Mouse (Mus musculus) megakaryocyte, embryonic 14.5 days (primary cell): ENCODE data around the gene Fndc4. TPM values are rescaled to one million over a fixed set of nuclear protein-coding genes. Genes with fewer than 3 reads are reported as not detected.

Experiments used
- H3K27me3 ChIP-seq: replicated peaks from 2 replicates; pipeline ENCODE3; 2012; ENCODE audit warnings: inconsistent platforms
- H3K36me3 ChIP-seq: replicated peaks from 2 replicates; pipeline ENCODE3; 2012; ENCODE audit warnings: low read length, inconsistent platforms, mixed read lengths
- H3K4me1 ChIP-seq: 2 replicates; pipeline ENCODE4 v1.6.1; 2012; ENCODE audit warnings: inconsistent platforms
- H3K4me3 ChIP-seq: replicated peaks from 2 replicates; pipeline ENCODE3; 2012; ENCODE audit warnings: moderate library complexity, mild to moderate bottlenecking, inconsistent platforms
- H3K9me3 ChIP-seq: 2 replicates; pipeline ENCODE4 v1.6.1; 2012; ENCODE audit warnings: inconsistent platforms
- FLI1 ChIP-seq: IDR thresholded peaks from 2 replicates; pipeline ENCODE4 v1.6.1; 2012; ENCODE audit warnings: low read length, inconsistent platforms, mixed read lengths
- GATA1 ChIP-seq: IDR thresholded peaks from 3 replicates; pipeline ENCODE4 v1.6.1; 2012; ENCODE audit warnings: mixed read lengths, low read length, inconsistent platforms, borderline replicate concordance
- polyA plus RNA-seq: library from polyadenylated mRNA; stranded (reverse); fragments of >175 nt; gene quantifications from 2 replicates; pipeline ENCODE4 v1.2.3, GENCODE M21; 2012; ENCODE audit warnings: low replicate concordance; ENCODE audit not compliant: insufficient read depth

Gene Fndc4
- not detected in 2 replicates for polyA plus RNA-seq

DNA sequence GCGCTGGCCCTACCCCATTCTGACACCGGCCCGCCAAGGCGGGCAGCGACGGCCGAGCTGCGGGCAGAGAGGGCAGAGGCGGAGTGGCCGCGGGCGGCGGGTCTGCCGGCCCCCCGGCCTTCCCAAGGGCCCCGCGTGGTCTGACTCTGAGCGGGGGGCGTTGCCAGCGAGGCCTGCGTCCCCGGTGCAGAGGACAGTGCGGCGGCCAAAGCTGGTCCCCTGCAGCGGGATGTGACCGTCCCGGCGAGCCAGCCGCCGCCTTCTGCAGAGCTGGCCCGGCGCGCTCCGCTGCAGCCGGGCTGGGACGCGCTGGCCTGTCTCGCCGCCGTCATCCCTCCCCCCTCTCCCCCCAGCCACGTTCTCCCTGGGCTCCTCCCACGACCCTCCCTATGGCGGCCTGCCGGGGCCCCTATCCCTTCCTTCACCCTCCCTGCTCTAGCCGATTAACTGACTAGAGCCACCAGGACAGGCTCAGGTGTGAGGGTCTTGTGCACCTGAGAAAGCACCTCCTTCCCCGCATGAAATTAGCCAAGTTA is at the start of gene Fndc4:
Fndc4 (minus strand) TSS at position 475 of the 536 bp plus-strand sequence.
- Histone ChIP-seq H3K4me3 (peak within 1 kb of the TSS; percentile 90), H3K9me3 (no peaks in the 10 kb centered on the region), H3K27me3 (peaks cover 69% of the 10 kb centered on the region), H3K36me3 (no peaks in the 10 kb centered on the region), H3K4me1 (peaks cover 24% of the 10 kb centered on the region)
- no peak for TF ChIP-seq GATA1
- no peak for TF ChIP-seq FLI1

DNA sequence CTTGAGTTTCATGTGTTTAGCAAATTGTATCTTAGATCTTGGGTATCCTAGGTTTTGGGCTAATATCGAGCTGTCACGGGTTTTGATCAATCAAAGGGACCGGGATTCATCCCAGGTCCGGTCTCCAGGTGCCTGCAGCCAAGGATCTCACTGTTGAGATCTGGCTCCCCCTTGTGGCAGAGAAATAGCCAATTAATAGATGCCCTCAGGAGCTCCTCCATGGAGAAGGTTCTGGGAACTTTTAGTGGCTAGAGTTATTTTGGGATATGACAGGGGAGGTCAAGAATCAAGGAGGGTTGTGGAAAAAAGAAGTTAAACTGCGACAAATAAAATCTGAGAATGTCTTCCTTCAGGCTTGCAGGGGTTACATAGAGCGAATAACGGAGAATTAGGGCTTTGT is 32.4 kb upstream of the Fndc4 start:
- Histone ChIP-seq H3K4me3 (no peak overlapping the region), H3K9me3 (peaks cover 10% of the 10 kb centered on the region), H3K27me3 (peaks cover 12% of the 10 kb centered on the region), H3K36me3 (no peaks in the 10 kb centered on the region), H3K4me1 (no peaks in the 10 kb centered on the region)
- TF ChIP-seq GATA1 (no peak), FLI1 (no peak)

DNA sequence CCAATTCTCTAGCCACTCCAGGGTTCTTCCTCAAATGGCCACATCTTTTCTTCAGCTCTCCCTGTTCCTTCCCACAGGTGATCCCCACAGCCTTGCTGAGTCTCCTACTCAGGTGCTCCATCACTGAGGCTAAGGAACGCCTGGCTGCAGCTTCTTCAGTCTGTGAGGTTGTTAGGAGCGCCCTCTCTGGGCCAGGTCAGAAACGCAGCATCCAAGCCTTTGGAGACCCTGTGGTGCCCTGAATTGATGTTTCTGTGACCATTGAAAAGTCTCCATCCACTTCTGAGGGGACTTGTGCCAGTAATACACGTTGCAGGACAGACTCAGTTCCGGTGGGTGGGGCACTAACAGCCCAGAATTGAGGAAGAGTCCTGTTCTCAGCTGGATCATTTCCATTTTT is 31.0 kb upstream of the Fndc4 start:
- Histone ChIP-seq H3K4me1 (no peaks in the 10 kb centered on the region), H3K4me3 (no peak overlapping the region), H3K27me3 (peaks cover 12% of the 10 kb centered on the region), H3K36me3 (no peaks in the 10 kb centered on the region), H3K9me3 (peaks cover 4% of the 10 kb centered on the region)
- no peak for TF ChIP-seq FLI1
- no peak for TF ChIP-seq GATA1

GRCm38 (mm10) chr5:31324085-31324484 is 28.2 kb upstream of the Fndc4 start:
- Histone ChIP-seq H3K9me3 (peaks cover 12% of the 10 kb centered on the region), H3K4me1 (no peaks in the 10 kb centered on the region), H3K36me3 (no peaks in the 10 kb centered on the region), H3K27me3 (peaks cover 14% of the 10 kb centered on the region), H3K4me3 (no peak overlapping the region)
- TF ChIP-seq FLI1 (no peak), GATA1 (no peak)

DNA sequence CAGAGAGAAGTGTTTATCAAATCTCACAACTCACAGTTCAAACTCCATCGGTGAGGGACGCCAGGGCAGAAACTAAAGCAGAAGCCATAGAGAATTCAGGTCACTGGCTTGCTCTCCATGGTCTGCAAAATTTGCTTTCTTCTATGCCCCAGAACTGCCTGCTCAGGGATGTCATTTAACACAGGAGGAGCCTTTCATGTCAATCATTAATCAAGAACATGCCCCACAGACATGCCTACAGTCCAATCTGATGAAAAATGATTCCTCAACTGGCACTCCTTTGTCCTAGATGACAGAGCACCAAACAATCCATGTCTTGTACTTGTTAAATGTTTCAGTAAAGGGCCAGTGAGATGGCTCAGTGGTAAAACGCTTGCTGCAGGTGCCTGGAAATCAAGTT is 26.9 kb upstream of the Fndc4 start:
- Histone ChIP-seq H3K36me3 (no peaks in the 10 kb centered on the region), H3K4me3 (no peak overlapping the region), H3K9me3 (peaks cover 12% of the 10 kb centered on the region), H3K27me3 (peaks cover 14% of the 10 kb centered on the region), H3K4me1 (no peaks in the 10 kb centered on the region)
- TF ChIP-seq GATA1 (no peak), FLI1 (no peak)

- TF ChIP-seq FLI1 (no peak), GATA1 (no peak)
- Histone ChIP-seq H3K9me3 (peaks cover 12% of the 10 kb centered on the region), H3K27me3 (peaks cover 9% of the 10 kb centered on the region), H3K4me1 (0 out of 2 replicates have a peak, but pooled peaks cover 3% of the 10 kb centered on the region), H3K4me3 (no peak overlapping the region), H3K36me3 (no peaks in the 10 kb centered on the region)
Observed at GRCm38 (mm10) chr5:31312806-31313205, 16.9 kb upstream of the Fndc4 start.

- Histone ChIP-seq H3K4me3 (no peak overlapping the region), H3K4me1 (no peaks in the 10 kb centered on the region), H3K27me3 (peaks cover 55% of the 10 kb centered on the region), H3K9me3 (peaks cover 12% of the 10 kb centered on the region), H3K36me3 (no peaks in the 10 kb centered on the region)
- no peak for TF ChIP-seq GATA1
- no peak for TF ChIP-seq FLI1
Observed at GRCm38 (mm10) chr5:31303093-31303492, 7.2 kb upstream of the Fndc4 start.

DNA sequence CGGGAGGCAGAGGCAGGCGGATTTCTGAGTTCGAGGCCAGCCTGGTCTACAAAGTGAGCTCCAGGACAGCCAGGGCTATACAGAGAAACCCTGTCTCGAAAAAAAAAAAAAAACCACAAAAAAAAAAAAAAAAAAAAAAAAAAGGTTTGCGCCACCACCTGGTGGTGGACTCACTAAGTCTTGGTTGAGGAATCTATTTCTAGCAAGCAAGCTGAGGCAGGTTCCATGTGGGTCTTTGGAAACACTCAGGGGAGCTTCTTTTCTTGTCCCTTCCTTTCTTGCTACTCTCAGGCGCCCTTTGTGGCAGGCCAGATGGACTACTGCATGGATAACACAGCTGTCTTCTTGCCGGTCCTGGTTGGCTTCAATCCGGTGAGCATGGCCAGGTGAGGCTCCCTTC is 6.0 kb upstream of the Fndc4 start:
- Histone ChIP-seq H3K36me3 (no peaks in the 10 kb centered on the region), H3K4me1 (no peaks in the 10 kb centered on the region), H3K27me3 (peaks cover 61% of the 10 kb centered on the region), H3K4me3 (no peak overlapping the region), H3K9me3 (peaks cover 12% of the 10 kb centered on the region)
- TF ChIP-seq GATA1 (no peak), FLI1 (no peak)

GRCm38 (mm10) chr5:31298486-31298885 is 2.6 kb upstream of the Fndc4 start:
- no peaks in the 10 kb centered on the region for H3K36me3 ChIP-seq
- no peak overlapping the region for H3K4me3 ChIP-seq
- TF ChIP-seq GATA1 (no peak), FLI1 (no peak)
- peaks cover 16% of the 10 kb centered on the region for H3K4me1 ChIP-seq
- H3K9me3 ChIP-seq = no peaks in the 10 kb centered on the region
- peaks cover 79% of the 10 kb centered on the region for H3K27me3 ChIP-seq

DNA sequence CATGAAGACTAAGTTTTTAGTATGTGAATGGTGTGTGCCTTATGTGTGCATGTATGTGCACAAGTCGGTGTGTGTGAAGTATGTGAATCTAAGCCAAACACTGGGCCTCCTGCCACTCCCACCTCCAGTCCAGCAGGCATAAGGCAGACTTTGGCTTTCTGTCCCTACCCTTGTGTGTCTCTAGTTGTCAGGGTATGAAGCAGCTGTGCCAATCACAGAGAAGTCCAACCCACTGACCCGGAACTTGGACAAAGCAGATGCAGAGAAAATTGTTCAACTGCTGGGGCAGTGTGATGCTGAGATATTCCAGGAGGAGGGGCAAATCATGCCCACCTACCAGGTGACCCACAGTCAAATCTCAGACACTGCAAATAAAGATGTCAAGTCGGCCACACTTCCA is 2.1 kb upstream of the Fndc4 start:
- TF ChIP-seq GATA1 = no peak
- TF ChIP-seq FLI1 = no peak
- H3K4me1 ChIP-seq = peaks cover 16% of the 10 kb centered on the region
- H3K9me3 ChIP-seq = no peaks in the 10 kb centered on the region
- no peaks in the 10 kb centered on the region for H3K36me3 ChIP-seq
- peaks cover 80% of the 10 kb centered on the region for H3K27me3 ChIP-seq
- H3K4me3 ChIP-seq = no peak overlapping the region
